Mouse (Mus musculus) neural tube, embryonic 13.5 days (tissue): Measurements from ENCODE around the gene Ptprj. TPM values are rescaled to one million over a fixed set of nuclear protein-coding genes. Genes with fewer than 3 reads are reported as not detected.
A peak's percentile ranks its signal among the peaks of the same experiment; 100 is the strongest.

Experiments
- ATAC-seq: fragments of 200-750 bp; cut with Nextera tagmentation; 2 replicates; pipeline ENCODE4 v1.8.0; 2017; ENCODE audit warnings: low read depth, mild to moderate bottlenecking, moderate TSS enrichment, moderate library complexity
- H3K27ac ChIP-seq: fragments of 300-500 bp; sonication (generic); replicated peaks from 2 replicates; pipeline ENCODE4 v1.5.1; 2015; ENCODE audit warnings: moderate library complexity, mild to moderate bottlenecking, inconsistent platforms
- H3K27me3 ChIP-seq: fragments of 300-500 bp; sonication (generic); 2 replicates; pipeline ENCODE4 v1.6.1; 2015; ENCODE audit warnings: mild to moderate bottlenecking, inconsistent platforms
- H3K36me3 ChIP-seq: fragments of 300-500 bp; sonication (generic); 2 replicates; pipeline ENCODE4 v1.6.1; 2015; ENCODE audit warnings: mild to moderate bottlenecking, inconsistent platforms
- H3K4me1 ChIP-seq: fragments of 300-500 bp; sonication (generic); replicated peaks from 2 replicates; pipeline ENCODE4 v1.6.1; 2015; ENCODE audit warnings: inconsistent platforms
- H3K4me2 ChIP-seq: fragments of 300-500 bp; sonication (generic); 2 replicates; pipeline ENCODE4 v1.6.1; 2015; ENCODE audit warnings: inconsistent platforms, mild to moderate bottlenecking, moderate library complexity
- H3K4me3 ChIP-seq: fragments of 300-500 bp; sonication (generic); 2 replicates; pipeline ENCODE4 v1.5.1; 2015; ENCODE audit warnings: mild to moderate bottlenecking, inconsistent platforms
- H3K9ac ChIP-seq: fragments of 300-500 bp; sonication (generic); 2 replicates; pipeline ENCODE4 v1.6.1; 2015; ENCODE audit warnings: moderate library complexity, mild to moderate bottlenecking, inconsistent platforms
- H3K9me3 ChIP-seq: fragments of 300-500 bp; sonication (generic); 2 replicates; pipeline ENCODE4 v1.6.1; 2016; ENCODE audit warnings: inconsistent platforms
- WGBS: fragments of 180-500 bp; shearing (Covaris S2); methylation state at CpG from one replicate; pipeline ENCODE4 v1.1.7; 2015; 5-methylcytosine and 5-hydroxymethylcytosine counted together
- polyA plus RNA-seq: library from polyadenylated mRNA; unstranded; fragments of >200 nt; fragmentation: Nextera tagmentation; extraction: Ambion mirVana; gene quantifications from 2 replicates; pipeline ENCODE4 v1.2.1, GENCODE M21; 2015

Ptprj gene
- polyA plus RNA-seq, 1 experiment from 2014 or later, result 4.4 TPM

DNA sequence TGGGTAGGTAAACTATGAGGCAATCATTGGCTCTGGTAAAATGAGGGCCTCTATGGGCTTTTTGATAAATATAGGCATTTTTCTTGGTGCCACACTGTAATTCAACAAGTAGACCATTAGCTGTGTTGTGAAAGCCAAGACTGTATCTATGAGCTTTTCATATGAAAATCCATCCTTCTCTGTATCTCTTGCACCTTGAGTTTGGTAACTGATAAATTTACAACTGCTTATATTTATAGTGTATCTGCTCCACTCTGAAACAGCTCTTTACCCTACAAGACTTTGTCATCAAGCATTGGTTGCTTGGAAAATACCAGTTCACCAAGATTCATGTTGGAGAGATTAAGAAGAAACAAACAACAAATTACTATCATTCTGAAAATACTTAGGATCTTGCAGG is 77.7 kb downstream of the Ptprj start:
- Histone ChIP-seq H3K4me2 (no peak overlapping the region), H3K27ac (no peak overlapping the region), H3K36me3 (no peaks in the 10 kb centered on the region), H3K9me3 (no peaks in the 10 kb centered on the region), H3K4me3 (no peak overlapping the region), H3K9ac (no peak overlapping the region), H3K4me1 (peaks cover 23% of the 10 kb centered on the region), H3K27me3 (no peaks in the 10 kb centered on the region)
- no peak for ATAC-seq

DNA sequence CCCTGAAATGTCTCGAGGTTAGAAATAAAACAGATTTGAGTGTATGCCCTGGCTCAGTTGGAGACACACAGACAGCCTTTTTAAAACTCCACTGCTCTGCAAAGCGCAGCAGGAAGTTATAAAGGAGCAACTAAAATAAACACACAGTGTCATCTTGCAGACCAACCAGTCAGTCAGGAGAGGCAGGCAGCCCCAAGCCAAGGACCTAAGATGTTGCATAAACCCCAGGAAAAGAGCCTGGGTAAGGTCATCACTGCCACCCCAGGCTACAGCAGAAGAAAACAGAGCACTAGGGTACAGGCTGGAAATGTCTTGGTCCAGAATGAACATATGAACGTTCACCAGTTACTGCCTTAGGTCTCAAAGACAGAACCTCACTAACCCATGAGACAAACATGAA is 78.7 kb downstream of the Ptprj start:
- no peak overlapping the region for H3K4me3 ChIP-seq
- H3K4me1 ChIP-seq, result peaks cover 23% of the 10 kb centered on the region
- no peak overlapping the region for H3K27ac ChIP-seq
- H3K36me3 ChIP-seq, result no peaks in the 10 kb centered on the region
- H3K4me2 ChIP-seq, result no peak overlapping the region
- no peak for ATAC-seq
- no peaks in the 10 kb centered on the region for H3K27me3 ChIP-seq
- WGBS, result 63% methylated on average over 3 of the region's 3 CpGs
- no peak overlapping the region for H3K9ac ChIP-seq
- no peaks in the 10 kb centered on the region for H3K9me3 ChIP-seq

DNA sequence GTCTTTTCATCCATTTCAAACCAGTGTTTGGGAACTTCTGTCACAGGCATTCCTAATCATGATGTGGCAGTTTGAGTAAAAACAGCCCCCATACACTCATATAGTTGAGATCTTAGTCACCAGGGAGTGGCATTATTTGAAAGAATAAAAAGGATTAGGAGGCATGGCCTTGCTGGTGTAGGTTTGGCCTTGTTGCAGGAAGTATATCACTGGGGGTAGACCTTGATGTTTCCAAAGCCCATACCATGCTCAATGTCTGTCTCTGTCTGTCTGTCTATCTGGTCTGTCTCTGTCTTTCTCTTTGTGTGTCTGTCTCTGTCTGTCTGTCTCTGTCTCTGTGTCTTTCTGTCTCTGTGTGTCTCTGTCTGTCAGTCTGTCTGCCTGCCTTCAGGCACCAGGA is 79.6 kb downstream of the Ptprj start:
- peaks cover 17% of the 10 kb centered on the region for H3K4me1 ChIP-seq
- no peaks in the 10 kb centered on the region for H3K36me3 ChIP-seq
- no peak overlapping the region for H3K4me3 ChIP-seq
- H3K9me3 ChIP-seq, result no peaks in the 10 kb centered on the region
- no peaks in the 10 kb centered on the region for H3K27me3 ChIP-seq
- H3K9ac ChIP-seq, result no peak overlapping the region
- ATAC-seq, result no peak
- no peak overlapping the region for H3K4me2 ChIP-seq
- no peak overlapping the region for H3K27ac ChIP-seq

DNA sequence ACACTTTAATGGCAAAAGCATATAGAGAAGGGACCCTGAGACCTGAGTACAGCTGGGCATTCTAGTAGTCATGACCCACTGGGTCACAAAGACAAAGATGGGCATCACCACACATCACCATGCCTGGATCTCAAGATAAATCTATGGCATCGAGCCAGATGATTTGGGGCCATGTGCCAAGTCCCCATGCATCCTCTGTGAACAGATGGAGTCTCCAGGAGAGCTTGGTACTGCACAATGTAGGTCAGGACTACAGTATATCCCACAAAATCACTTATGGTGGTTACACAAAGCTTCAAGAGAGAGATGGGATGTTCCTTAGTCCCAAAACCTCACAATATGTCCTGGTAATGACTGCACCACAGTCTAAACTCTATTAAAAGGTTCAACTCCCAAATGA is 81.4 kb downstream of the Ptprj start:
- Histone ChIP-seq H3K4me2 (no peak overlapping the region), H3K27me3 (no peaks in the 10 kb centered on the region), H3K36me3 (no peaks in the 10 kb centered on the region), H3K4me3 (no peak overlapping the region), H3K9me3 (no peaks in the 10 kb centered on the region), H3K9ac (no peak overlapping the region), H3K27ac (no peak overlapping the region; the same call in 1 of the 2 replicates), H3K4me1 (peaks cover 16% of the 10 kb centered on the region; the same call in 1 of the 2 replicates)
- ATAC-seq, result no peak
- 69% methylated on average over 1 of the region's 1 CpGs for WGBS

DNA sequence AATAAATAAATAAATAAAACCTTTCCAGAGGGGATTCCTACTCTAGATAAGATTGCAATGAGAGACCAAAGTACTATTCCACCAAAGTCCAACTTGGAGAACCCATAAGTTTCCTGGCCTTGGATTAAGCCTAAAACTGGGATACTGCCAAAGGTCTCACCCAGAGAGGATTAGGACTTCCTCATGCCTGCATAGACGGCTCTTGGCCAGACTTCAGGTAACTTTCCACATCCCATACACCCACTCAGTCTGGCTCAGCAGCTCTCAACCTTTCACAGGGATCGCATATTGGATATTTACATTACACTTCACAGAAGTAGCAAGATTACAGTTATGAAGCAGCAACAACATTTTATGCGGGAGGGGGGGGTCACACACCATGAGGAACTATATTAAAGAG is 82.9 kb downstream of the Ptprj start:
- Histone ChIP-seq H3K9me3 (no peaks in the 10 kb centered on the region), H3K36me3 (no peaks in the 10 kb centered on the region), H3K4me1 (peaks cover 16% of the 10 kb centered on the region; the same call in 1 of the 2 replicates), H3K9ac (no peak overlapping the region), H3K4me2 (no peak overlapping the region), H3K27ac (no peak overlapping the region), H3K4me3 (no peak overlapping the region), H3K27me3 (no peaks in the 10 kb centered on the region)
- no peak for ATAC-seq
- WGBS, result 94% methylated on average over 3 of the region's 3 CpGs

DNA sequence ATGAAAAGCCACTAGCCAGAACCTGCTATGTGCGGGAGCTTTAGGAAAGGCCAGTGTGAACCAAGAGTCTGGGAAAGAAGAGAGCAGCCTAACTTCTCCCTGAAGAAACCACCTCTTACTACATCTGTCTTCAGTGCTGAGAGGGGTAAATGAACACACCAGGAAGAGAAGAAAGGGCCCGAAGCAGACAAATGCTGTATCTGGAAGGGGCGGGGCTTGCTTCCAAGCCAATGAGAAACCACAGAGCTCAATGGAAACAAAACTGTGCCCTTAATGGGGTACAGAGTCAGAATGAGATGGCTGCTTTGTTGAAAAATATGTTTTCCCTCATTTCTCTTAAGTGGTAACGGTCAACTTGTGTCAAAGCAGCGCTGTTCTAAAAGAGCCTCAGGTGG is 83.8 kb downstream of the Ptprj start:
- H3K27ac ChIP-seq, result no peak overlapping the region
- WGBS, result 79% methylated on average over 5 of the region's 5 CpGs
- ATAC-seq, result no peak
- no peaks in the 10 kb centered on the region for H3K27me3 ChIP-seq
- no peaks in the 10 kb centered on the region for H3K9me3 ChIP-seq
- H3K4me3 ChIP-seq, result no peak overlapping the region
- peaks cover 16% of the 10 kb centered on the region; the same call in 1 of the 2 replicates for H3K4me1 ChIP-seq
- H3K9ac ChIP-seq, result no peak overlapping the region
- H3K36me3 ChIP-seq, result no peaks in the 10 kb centered on the region
- no peak overlapping the region for H3K4me2 ChIP-seq

DNA sequence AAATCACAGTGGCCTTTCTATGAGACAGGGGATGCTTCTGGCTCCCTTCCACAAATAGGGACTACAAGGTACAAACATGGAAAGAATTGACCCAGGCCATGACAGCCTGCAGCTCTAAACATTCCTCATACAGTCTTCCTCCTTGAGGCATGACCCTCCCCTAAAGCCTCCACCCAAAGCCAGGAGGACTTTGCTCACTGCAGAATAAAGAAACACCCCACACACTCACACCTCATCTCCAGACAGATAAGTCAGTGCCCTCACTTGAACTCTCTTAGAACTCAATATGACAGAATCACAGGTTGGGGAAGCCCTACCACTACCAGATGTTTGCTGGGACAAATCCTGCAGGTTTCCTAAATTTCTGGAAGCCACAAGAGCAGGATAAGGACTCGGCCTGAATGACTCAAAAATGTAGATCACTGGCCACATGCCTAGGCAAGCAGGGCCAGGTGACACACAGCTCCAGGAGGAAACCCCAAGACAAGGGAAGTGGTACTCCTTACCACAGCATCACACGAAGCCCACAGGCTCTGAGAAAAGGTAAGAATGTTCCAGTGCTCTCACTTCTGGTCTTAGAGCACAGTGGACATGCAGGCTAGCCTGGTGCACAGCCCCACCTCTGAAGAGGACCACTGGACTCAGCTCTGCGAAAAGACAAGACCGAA is 84.3 kb downstream of the Ptprj start:
- no peak for ATAC-seq
- Histone ChIP-seq H3K27me3 (no peaks in the 10 kb centered on the region), H3K27ac (no peak overlapping the region), H3K9ac (no peak overlapping the region), H3K36me3 (no peaks in the 10 kb centered on the region), H3K4me2 (no peak overlapping the region), H3K4me3 (no peak overlapping the region), H3K9me3 (no peaks in the 10 kb centered on the region), H3K4me1 (peaks cover 16% of the 10 kb centered on the region; the same call in 1 of the 2 replicates)
- 86% methylated on average over 4 of the region's 4 CpGs for WGBS

DNA sequence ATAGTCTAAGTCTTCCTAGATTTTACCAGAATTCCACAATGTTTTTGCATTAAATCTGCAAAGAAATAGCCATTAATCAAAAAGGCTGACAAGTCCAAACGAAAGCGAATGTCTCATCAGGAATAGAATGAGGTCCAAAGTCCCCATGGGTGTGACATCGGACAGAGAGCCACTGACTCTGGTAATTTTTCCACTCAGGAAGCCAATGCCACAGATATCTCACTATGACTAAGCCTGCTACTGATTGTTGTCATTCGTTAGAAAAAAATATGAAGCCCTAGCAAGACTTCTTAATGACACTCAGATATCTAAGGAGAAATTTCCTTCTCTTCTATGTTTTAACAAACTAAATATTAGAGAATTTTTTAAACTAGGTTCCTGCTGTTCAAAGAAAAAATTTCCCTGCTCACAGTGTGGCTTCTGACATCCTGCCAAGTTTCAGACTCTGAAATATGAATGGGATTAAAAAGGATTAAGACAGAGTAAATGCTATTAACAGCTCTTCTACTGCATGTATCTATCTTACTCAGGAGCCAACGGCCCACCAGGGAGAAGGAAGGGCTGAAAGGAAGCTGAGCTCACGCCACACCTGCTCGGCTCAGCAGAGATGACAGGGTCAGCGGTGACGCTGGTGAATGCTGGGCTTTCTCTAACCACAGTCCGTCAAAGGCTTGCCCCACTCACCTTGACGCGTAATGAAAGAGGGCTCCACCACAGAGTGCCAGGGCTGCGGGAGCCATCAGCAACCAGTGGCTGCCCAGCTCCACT is 90.0 kb downstream of the Ptprj start:
- Histone ChIP-seq H3K36me3 (no peaks in the 10 kb centered on the region), H3K4me1 (peaks cover 26% of the 10 kb centered on the region), H3K27me3 (no peaks in the 10 kb centered on the region), H3K9me3 (no peaks in the 10 kb centered on the region), H3K4me3 (no peak overlapping the region), H3K27ac (peak overlapping the region; percentile 61; the same call in 1 of the 2 replicates), H3K4me2 (0 out of 2 replicates have a peak overlapping the region, but pooled peaks have one; percentile 5), H3K9ac (peak overlapping the region; percentile 17; the same call in 1 of the 2 replicates)
- no peak for ATAC-seq
- 59% methylated on average over 13 of the region's 13 CpGs for WGBS

DNA sequence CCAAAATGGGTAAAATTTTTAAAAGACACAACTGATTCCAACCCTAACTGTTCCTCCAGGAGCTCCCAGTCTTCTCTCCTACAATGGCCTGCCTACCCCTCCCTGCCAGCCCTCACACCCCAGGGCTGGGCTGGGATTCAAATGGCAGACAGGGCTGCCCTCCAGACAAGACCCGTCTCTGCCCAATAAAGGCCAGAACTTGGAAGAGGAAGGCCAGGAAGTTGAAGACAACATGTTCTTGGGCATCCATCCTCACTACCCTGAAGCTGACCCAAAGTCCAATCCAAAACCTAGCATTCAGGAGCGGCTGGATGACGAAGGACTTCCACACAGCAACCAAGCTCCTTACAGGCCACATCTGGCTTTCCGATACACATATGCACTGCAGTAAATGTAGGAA is 90.6 kb downstream of the Ptprj start:
- Histone ChIP-seq H3K4me1 (peaks cover 26% of the 10 kb centered on the region), H3K27ac (peak overlapping the region; percentile 61), H3K9ac (no peak overlapping the region), H3K4me2 (no peak overlapping the region), H3K36me3 (no peaks in the 10 kb centered on the region), H3K9me3 (no peaks in the 10 kb centered on the region), H3K4me3 (no peak overlapping the region), H3K27me3 (no peaks in the 10 kb centered on the region)
- ATAC-seq, result no peak
- WGBS, result 77% methylated on average over 4 of the region's 4 CpGs

DNA sequence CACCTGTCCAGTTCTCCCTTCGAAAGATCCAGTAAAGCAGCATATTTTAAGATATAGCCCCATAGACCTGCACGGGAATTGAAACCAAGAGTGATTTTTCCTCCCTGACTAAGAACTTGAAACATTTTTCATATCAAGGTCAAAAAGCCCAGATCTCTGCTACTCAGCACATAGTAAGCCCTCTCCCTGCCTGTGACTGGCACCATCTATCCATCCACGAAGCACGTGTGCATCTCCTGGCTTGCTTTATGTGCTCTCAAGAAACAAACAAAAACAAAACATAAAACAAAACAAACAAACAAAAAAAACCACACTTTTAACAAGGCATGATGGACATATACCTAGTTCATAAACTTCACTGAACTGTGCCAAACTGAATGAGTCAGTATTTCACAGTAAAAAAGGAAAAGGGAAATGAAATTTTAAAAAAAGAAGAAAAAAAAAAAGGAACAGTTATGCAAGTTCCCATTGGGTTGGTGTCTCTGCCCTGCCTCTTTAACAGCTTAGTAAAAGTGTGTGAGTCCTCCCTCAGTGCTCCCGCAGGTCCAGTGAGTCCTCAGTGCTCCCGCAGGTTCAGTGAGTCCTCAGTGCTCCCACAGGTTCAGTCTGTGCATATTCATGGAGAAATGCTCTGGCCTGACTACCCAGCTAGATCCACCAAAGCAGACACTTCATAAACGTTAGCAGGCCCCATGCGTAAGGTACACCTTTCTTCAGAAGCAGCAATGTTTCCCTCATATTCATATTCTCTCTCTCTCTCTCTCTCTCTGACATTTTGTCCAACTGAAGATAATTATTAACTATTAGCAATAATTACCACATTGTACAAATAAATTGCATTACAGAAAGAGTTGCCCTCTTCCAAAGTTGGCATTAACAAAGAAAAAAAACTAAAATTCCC is 91.5 kb downstream of the Ptprj start:
- no peaks in the 10 kb centered on the region for H3K9me3 ChIP-seq
- H3K36me3 ChIP-seq, result no peaks in the 10 kb centered on the region
- H3K4me2 ChIP-seq, result no peak overlapping the region
- H3K4me3 ChIP-seq, result no peak overlapping the region
- peaks cover 26% of the 10 kb centered on the region for H3K4me1 ChIP-seq
- no peaks in the 10 kb centered on the region for H3K27me3 ChIP-seq
- no peak overlapping the region for H3K9ac ChIP-seq
- ATAC-seq, result no peak
- no peak overlapping the region for H3K27ac ChIP-seq
- 90% methylated on average over 8 of the region's 8 CpGs for WGBS

DNA sequence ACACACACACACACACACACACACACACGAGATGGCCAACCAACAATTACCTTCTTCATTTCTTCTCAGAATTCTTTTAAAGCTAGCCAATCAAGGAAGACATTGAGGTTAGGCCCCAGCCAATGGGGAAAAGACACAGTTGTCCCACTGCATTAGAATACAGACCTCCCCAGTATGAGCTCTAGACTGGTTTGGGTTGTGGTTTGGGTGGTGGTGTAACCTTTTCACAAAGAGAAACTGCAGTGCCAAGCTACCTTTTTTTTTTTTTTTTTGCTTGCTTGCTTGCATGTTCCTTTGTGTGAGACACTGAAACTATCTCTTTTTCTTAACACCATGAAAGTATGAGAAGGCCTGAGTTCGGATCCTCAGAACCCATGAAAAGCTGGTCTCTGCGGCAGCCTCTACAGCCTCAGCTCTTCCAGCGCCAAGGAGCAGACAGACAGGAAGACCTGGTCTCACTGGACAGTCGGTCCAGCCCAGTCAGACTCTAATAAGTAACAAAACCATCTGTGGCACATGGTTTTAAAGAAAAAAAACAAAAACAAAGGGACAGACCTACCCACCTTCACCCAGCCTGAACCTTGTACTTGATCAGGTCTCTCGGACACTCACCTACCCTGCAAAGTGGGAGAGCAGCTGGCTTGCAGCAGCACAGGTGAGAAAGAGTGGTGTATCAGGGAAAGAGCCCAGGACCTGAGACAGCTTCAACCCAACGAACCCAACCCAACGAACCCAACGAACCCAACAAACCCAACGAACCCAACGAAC is 92.8 kb downstream of the Ptprj start:
- no peaks in the 10 kb centered on the region for H3K9me3 ChIP-seq
- H3K9ac ChIP-seq, result no peak overlapping the region
- 92% methylated on average over 11 of the region's 11 CpGs for WGBS
- H3K4me3 ChIP-seq, result no peak overlapping the region
- no peak overlapping the region for H3K27ac ChIP-seq
- H3K27me3 ChIP-seq, result no peaks in the 10 kb centered on the region
- no peak overlapping the region for H3K4me2 ChIP-seq
- no peaks in the 10 kb centered on the region for H3K36me3 ChIP-seq
- peaks cover 26% of the 10 kb centered on the region for H3K4me1 ChIP-seq
- ATAC-seq, result no peak
